ENCODE assay signal across 12 mouse cellular contexts in genomic region chr10:37907731-37908130, GRCm38 (mm10).
DNase-seq lines count a peak whose midpoint lies in the region; ATAC-seq and TF ChIP-seq lines count a peak whose summit lies in the region.
"Had no signal": no experiment of that assay in that cellular context is flagged by ENCODE, and none has a peak within 500 bp of the region (broad histone marks: within the 10 kb centered on the region; RNA-seq: fewer than 3 reads in every experiment).

No protein-coding gene starts in this region.

- H3K36me3 ChIP-seq in hindbrain, embryonic 15.5 days = no peaks in the 10 kb centered on the region
- H3K36me3 ChIP-seq: heart, embryonic 10.5 days had no signal

- DNase-seq in layer of hippocampus, adult 11-12 months (ENCODE audit: low spot score) = peak; percentile 11
- no peak for DNase-seq in layer of hippocampus, adult 2 months (ENCODE audit: low spot score in 2 of 2)
- DNase-seq in embryo, embryonic 10 days (ENCODE audit: low spot score) = peak; percentile 37
- DNase-seq in thymus, postnatal 14 days = no peak
- DNase-seq in heart, postnatal 36 days = no peak
- DNase-seq in kidney, adult 9 months = no peak

- no peaks in the 10 kb centered on the region for H3K4me1 ChIP-seq in hindbrain, embryonic 15.5 days (replicated peaks)
- H3K4me1 ChIP-seq: heart, embryonic 10.5 days had no signal

- H3K27me3 ChIP-seq in hindbrain, embryonic 15.5 days = no peaks in the 10 kb centered on the region
- H3K27me3 ChIP-seq: Patski had no signal

- H3K9ac ChIP-seq in hindbrain, embryonic 15.5 days = no peak overlapping the region

- H3K4me3 ChIP-seq in layer of hippocampus, adult 2 months = no peak overlapping the region
- no peak overlapping the region for H3K4me3 ChIP-seq in hindbrain, embryonic 15.5 days
- H3K4me3 ChIP-seq: erythroblast, embryonic 14.5 days; heart, embryonic 10.5 days had no signal

- intact Hi-C loops in heart, postnatal 36 days (cut with DNase I) = no loop called here

- ATAC-seq in cerebellum, adult (ENCODE audit: insufficient number of reproducible peaks, low FRiP score, low TSS enrichment) = peak; percentile 100
- peak; percentile 78 for ATAC-seq in hindbrain, embryonic 15.5 days (ENCODE audit: low FRiP score, low read depth)
- ATAC-seq: intestine, postnatal 0 days; Patski had no signal

- no peak overlapping the region for H3K27ac ChIP-seq in layer of hippocampus, adult 2 months
- H3K27ac ChIP-seq in hindbrain, embryonic 15.5 days (replicated peaks) = no peak overlapping the region
- H3K27ac ChIP-seq: heart, embryonic 10.5 days had no signal

- WGBS in hindbrain, embryonic 15.5 days = 22% methylated on average over 1 of the region's 1 CpGs

- TF ChIP-seq CTCF in layer of hippocampus, adult 2 months (conservative IDR thresholded peaks at IDR 0.05) = no peak

- H3K9me3 ChIP-seq in hindbrain, embryonic 15.5 days = no peaks in the 10 kb centered on the region
- H3K9me3 ChIP-seq: heart, embryonic 10.5 days had no signal

- H3K4me2 ChIP-seq in hindbrain, embryonic 15.5 days = no peak overlapping the region

Comparison
In these comparisons a context has a peak if more than half of its experiments do, and no peak if none do; other contexts are left out.
1. DNase-seq: peak in layer of hippocampus, adult 11-12 months (single experiment) and embryo, embryonic 10 days (single experiment); none in layer of hippocampus, adult 2 months (0 of 2), thymus, postnatal 14 days (single experiment), heart, postnatal 36 days (0 of 2) and kidney, adult 9 months (single experiment).